Mouse (Mus musculus): Measurements from ENCODE around the gene Ddit4. TPM values are rescaled to one million over a fixed set of nuclear protein-coding genes. Genes with fewer than 3 reads are reported as not detected.
A peak's percentile ranks its signal among the peaks of the same experiment; 100 is the strongest.

The Ddit4 gene
- total RNA-seq, 4 experiments from 2014 or later: 22.1 to 74.4 (median 55.6) TPM

- DNase-seq (ENCODE audit: low spot score): no peak
Observed at GRCm38 (mm10) chr10:59949255-59949648, 2.4 kb downstream of the Ddit4 start.

- DNase-seq (ENCODE audit: low spot score): peak; percentile 77
Observed at GRCm38 (mm10) chr10:59948363-59949254, 3.0 kb downstream of the Ddit4 start.

GRCm38 (mm10) chr10:59947296-59948073, 4.1 kb downstream of the Ddit4 start:
- DNase-seq (ENCODE audit: low spot score): no peak

- DNase-seq (ENCODE audit: low spot score): no peak
Observed at GRCm38 (mm10) chr10:59946362-59946761, 5.3 kb downstream of the Ddit4 start.

GRCm38 (mm10) chr10:59945416-59945815, 6.2 kb downstream of the Ddit4 start:
- DNase-seq (ENCODE audit: low spot score): no peak

- DNase-seq (ENCODE audit: low spot score): peak; percentile 77
Observed at GRCm38 (mm10) chr10:59943421-59943989, 8.1 kb downstream of the Ddit4 start.

GRCm38 (mm10) chr10:59942847-59943420, 8.7 kb downstream of the Ddit4 start:
- peak; percentile 64 for DNase-seq (ENCODE audit: low spot score)

GRCm38 (mm10) chr10:59942281-59942846, 9.3 kb downstream of the Ddit4 start:
- DNase-seq (ENCODE audit: low spot score): no peak

- no peak for DNase-seq (ENCODE audit: low spot score)
Observed at GRCm38 (mm10) chr10:59939081-59939480, 12.6 kb downstream of the Ddit4 start.

GRCm38 (mm10) chr10:59938662-59939061, 13.0 kb downstream of the Ddit4 start:
- DNase-seq (ENCODE audit: low spot score): no peak

- DNase-seq (ENCODE audit: low spot score): no peak
Observed at GRCm38 (mm10) chr10:59936058-59936856, 15.4 kb downstream of the Ddit4 start.

GRCm38 (mm10) chr10:59934039-59934438, 17.6 kb downstream of the Ddit4 start:
- DNase-seq (ENCODE audit: low spot score): no peak

- DNase-seq (ENCODE audit: low spot score): no peak
Observed at GRCm38 (mm10) chr10:59932521-59932920, 19.1 kb downstream of the Ddit4 start.

- DNase-seq (ENCODE audit: low spot score): no peak
Observed at GRCm38 (mm10) chr10:59930996-59931395, 20.6 kb downstream of the Ddit4 start.

GRCm38 (mm10) chr10:59929205-59929604, 22.4 kb downstream of the Ddit4 start:
- no peak for DNase-seq (ENCODE audit: low spot score)

- no peak for DNase-seq (ENCODE audit: low spot score)
Observed at GRCm38 (mm10) chr10:59924305-59924704, 27.3 kb downstream of the Ddit4 start.

- DNase-seq (ENCODE audit: low spot score): no peak
Observed at GRCm38 (mm10) chr10:59923493-59923892, 28.1 kb downstream of the Ddit4 start.

GRCm38 (mm10) chr10:59920810-59921681, 30.6 kb downstream of the Ddit4 start:
- peak; percentile 71 for DNase-seq (ENCODE audit: low spot score)

- no peak for DNase-seq (ENCODE audit: low spot score)
Observed at GRCm38 (mm10) chr10:59920485-59920809, 31.2 kb downstream of the Ddit4 start.
